Mouse (Mus musculus) bone marrow, adult 2 months (tissue): ENCODE data around the gene Sox6.

Experiments used
- CTCF ChIP-seq: fragments of 200-500 bp; IDR thresholded peaks from 2 replicates; pipeline ENCODE4 v1.5.1; 2011; ENCODE audit warnings: low read length, control low read depth; ENCODE audit not compliant: control insufficient read depth, insufficient read depth
- POLR2A ChIP-seq: fragments of 200-500 bp; IDR thresholded peaks from 2 replicates; pipeline ENCODE4 v1.6.1; 2011; ENCODE audit warnings: low read depth, mild to moderate bottlenecking, control low read depth, low read length, borderline replicate concordance; ENCODE audit not compliant: control insufficient read depth

DNA sequence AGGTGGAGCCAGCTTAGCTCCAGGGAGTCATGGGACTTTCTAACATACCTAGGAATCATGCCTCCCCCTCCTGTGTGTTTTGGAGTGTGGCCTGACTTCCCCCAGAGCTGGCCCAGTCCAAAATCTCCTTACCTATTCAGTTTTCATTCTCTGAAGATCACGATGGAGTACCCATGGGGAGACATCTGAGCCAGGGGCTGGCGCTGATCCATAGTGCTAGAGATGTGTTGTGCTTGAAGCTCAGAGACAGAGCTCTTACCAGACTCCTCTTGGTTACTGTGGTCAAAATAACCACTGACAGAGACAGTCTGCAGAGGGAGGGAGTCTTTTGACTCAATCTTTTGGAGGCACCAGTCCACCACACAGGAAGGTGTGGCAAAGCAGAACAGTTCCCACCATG is 575.2 kb downstream of the Sox6 start:
- no peak for TF ChIP-seq CTCF
- no peak for TF ChIP-seq POLR2A
